Mouse (Mus musculus) left cerebral cortex, adult 11 months (tissue): Measurements from ENCODE around the gene 2010003K11Rik.

Experiments
- DNase-seq: peaks from one replicate; pipeline ENCODE4 v3.0.0; 2022; ENCODE audit warnings: low spot score

The 2010003K11Rik gene

DNA sequence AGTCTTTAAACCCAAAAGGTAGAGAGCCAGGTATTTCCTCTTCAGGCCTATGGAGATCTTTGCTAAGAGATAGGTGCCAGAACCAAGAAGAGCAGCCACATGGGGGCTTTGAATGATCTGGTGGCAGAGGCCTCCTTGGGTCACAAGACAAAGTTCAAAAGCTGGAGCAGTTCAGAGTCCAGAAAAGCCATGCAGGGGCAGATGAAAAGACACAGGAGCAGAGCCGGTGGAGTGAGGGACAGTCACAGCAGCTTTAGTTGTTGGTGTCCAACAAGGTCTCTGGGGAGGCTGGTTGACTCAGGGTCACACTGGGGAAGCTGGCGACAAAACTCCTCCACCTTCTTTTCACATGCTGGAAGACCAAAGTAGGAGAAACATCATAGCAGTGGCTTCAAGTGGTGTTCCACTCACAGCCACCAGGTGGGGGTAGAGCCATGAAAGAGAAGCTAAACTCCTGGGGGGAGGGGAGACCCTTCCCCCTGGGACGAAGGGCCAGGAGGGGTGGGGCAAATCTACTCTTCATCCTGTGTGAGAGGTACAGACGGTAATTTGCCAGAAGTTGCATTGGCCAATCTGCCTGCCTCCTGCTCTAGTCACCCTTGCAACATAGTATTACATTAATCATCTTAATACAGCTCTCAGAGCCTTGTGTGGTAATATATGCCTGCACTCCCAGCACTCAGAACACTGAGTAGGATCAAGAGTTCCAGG, 965 bp downstream of the 2010003K11Rik start:
- no peak for DNase-seq

DNA sequence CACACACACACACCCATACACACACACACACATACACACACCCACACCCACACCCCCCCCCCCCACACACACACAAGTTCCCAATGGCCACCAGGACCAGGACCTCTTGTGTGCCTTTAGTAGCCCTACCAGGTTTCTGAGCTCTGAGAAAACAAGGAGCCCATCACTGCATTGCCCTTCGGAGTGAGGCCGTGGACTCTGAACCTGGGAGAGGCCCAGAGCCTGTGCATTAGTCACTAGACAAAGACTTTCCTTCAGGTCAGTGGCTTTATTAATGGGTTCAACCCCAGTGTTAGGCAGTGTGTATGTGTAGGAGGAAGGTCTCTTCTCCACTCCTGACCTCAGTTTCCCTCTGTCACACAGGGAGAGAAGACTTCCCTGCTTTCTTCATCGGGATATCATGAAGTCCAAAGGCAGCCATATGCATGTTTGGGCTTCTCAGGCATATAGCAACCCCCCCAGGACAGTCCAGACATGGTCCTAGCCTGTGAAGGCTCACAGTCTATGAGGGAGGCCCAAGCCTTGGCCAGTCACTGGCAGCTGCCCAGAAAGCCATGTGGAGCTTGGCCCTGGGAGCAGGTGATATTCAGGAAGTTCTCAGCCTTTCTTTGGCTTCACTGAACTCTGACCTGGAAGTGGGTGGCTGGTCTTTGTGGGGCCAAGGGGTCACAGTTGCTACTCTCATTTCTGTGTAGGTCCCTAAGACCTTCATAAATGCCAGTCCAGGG, 1.7 kb downstream of the 2010003K11Rik start:
- DNase-seq, result no peak

- no peak for DNase-seq
Measured at GRCm38 (mm10) chr19:4495814-4496213, 2.6 kb downstream of the 2010003K11Rik start.

DNA sequence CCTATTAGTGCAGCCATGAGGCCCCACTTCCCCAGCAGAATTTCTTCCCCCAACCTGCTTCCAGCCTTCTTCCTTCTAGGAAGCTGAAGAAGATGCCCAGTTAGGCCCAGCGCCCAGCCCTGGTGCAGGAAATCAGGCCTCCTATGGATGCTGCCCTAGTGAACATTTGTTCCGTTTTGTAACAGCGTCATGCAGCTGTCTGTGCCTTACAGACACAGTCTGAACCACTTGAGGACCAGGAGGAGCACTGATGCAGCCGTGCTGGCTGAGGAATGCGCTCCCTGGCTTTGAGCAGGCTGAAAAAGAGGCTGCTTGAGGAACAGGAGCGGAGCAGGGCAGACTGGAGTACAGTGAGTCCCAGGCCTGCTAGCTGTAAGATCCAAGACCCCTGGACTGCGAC, 3.7 kb downstream of the 2010003K11Rik start:
- DNase-seq, result no peak

DNA sequence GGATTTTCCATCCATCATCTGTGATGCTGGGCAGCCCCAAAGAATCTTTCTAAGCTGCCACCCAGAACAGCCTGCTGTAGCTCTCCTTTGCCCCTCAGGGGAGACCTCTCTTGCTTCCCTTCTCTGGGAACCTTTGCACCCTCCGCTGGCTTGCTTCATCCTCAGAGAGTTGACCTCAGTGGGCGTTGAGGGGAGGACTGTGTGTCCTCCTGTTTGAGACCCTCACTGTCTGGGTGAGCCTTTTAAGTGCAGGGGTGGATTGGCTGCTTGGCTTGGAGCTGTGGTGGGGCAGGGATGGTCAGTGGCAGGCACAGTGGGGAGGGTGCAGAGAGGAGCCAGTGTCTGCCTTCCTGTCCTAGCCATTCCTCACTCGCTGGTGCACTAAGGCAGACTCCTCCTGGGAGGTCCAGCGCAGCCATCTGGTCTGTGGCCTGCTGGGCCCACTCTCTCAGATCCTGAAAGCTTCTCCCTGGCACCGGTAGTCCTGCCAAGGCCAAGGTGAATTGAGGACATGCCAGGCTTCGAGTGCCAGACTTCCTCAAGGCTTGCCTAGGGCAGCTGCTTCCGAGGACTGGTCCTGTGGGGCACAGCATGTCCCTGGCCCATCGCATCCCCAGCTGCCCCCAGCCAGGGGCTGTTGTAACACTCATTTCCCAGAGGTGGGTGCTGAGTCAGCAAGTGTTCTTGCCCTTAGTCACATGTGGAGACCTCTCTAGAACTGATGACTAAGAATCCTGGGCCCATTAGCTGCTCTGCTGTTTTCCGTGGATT, 5.7 kb downstream of the 2010003K11Rik start:
- no peak for DNase-seq

GRCm38 (mm10) chr19:4491080-4491695, 7.2 kb downstream of the 2010003K11Rik start:
- no peak for DNase-seq

GRCm38 (mm10) chr19:4487877-4488276, 10.5 kb downstream of the 2010003K11Rik start:
- DNase-seq, result no peak

- no peak for DNase-seq
Measured at GRCm38 (mm10) chr19:4485006-4485405, 13.4 kb downstream of the 2010003K11Rik start.

DNA sequence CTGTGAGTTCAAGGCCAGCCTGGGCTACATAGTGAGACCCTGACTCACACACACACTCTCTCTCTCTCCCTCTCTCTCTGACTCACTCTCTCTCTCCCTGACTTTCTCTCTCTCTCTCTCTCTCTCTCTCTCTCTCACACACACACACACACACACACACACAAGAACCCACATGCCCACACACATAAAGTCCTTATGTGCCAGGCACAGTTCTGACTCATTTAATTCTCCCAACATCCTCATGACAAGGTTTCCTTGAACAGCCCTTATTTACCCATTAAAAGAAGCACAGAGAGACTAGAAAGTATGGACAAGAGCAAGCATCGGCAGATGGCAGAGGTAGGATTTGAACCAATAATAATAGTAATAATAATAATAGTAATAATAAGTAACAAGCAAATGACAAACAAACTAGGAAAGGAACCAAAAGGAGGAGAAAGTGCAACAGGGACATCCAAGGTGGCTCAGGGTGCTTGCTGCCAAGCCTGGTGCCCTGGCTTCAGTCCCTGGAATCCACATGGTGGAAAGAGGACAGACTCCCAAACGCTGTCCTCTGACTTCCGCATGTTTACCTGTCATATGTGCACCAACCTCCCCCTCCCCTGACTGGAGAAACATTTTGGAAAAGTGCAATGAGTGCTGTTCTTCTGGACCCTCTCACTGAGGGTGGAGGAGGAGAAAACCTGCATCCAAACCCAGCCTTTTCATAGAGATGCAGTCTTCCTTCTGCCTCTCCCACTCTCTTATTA, 16.1 kb downstream of the 2010003K11Rik start:
- no peak for DNase-seq

- DNase-seq, result peak; percentile 44
Measured at GRCm38 (mm10) chr19:4481326-4481725, 17.1 kb downstream of the 2010003K11Rik start.

GRCm38 (mm10) chr19:4480041-4480440, 18.3 kb downstream of the 2010003K11Rik start:
- DNase-seq, result no peak

GRCm38 (mm10) chr19:4478190-4478516, 20.2 kb downstream of the 2010003K11Rik start:
- no peak for DNase-seq

DNA sequence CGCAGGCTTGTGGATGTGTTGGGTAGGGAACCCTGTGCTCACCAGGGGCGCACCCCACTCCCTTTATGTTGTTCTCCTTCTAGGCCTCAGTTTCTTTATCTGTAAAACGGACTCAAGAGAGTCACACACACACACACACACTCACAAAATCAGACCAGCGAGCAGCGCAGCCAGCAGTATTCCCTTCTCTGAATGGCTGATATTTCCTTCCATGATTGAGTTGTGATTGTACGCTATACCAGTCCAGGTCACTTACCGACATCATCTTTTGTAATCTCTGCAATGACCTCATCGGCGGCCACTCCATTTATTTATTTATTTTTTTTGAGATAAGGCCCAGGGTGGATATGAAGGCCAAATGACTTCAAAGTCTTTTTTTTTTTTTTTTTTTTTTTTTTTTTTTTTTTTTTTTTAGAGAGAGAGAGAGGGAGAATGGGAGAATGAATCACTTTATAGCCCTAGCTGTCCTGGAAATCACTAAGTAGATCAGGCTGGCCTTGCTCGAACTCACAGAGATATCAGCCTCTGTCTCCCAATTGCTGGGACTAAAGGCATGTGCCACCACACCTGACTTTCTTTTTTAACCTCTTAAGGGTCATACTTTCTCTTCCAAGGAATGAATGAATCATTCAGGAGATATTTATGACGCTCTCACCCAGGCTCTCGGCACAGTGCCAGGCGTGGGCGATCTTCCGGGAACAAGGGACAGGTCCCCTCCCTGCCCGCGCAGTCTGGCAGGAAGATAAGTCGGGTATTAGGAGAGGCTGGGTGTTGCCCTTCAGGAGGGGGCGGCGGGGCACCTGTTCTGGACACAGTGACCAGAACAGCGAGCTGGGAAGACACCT, 20.8 kb downstream of the 2010003K11Rik start, which contains the start of gene Syt12:
TSS of gene Syt12 (minus strand) at position 103 of the 845 bp plus-strand sequence.
- DNase-seq, result no peak

DNA sequence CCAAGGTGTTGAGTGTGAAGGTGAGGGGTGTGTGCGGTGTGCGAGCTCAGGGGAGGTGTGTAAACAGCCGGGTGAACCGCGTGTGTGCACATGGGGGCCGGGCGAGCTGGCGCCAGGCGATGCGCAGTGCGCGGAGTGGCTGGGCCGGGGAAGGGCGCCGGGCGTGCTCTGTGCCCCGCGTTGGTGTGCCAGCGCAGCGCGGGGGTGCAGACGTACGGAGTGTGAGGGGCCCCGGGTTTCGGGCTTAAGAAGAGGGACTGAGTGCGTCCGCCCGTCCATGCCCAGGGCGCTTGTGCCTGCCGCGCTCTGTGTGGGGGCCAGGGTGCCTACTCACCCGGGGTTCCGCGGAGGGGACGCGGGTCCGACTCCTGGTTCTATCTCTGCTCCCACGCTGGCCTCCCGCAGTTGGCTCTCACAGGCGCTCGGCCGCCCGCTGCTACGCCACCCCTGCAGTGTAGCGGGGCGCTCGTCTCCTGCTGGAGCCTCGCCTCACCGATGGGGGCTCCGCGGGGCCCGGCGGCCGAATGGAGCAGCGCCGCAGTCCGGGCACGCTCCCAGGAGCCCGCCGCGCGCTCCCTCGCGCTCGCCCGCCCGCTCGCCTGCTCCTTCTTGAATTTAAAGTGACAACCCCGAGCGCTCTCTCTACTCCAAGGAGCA, 21.7 kb downstream of the 2010003K11Rik start:
- DNase-seq, result no peak

- DNase-seq, result no peak
Measured at GRCm38 (mm10) chr19:4475224-4475925, 23.0 kb downstream of the 2010003K11Rik start.

- no peak for DNase-seq
Measured at GRCm38 (mm10) chr19:4474739-4475138, 23.6 kb downstream of the 2010003K11Rik start.

DNA sequence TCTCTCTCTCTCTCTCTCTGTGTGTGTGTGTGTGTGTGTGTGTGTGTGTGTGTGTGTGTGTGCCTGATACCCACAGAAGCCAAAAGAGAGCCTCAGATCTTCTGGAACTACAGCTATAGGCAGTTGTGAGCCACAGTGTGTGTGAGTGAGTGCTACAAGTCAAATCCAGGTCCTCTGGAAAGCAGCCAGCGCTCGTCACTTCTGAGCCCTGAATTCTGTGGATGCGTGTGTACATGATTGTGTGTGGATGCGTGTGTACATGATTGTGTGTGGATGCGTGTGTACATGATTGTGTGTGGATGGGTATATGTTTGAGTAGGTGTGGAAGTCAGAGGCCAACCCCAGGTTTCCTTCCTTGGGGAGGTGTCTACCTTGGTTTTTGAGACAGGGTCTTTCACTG, 24.8 kb downstream of the 2010003K11Rik start:
- no peak for DNase-seq

- DNase-seq, result no peak
Measured at GRCm38 (mm10) chr19:4468363-4468762, 30.0 kb downstream of the 2010003K11Rik start.

- DNase-seq, result no peak
Measured at GRCm38 (mm10) chr19:4464666-4465065, 33.7 kb downstream of the 2010003K11Rik start.

GRCm38 (mm10) chr19:4461981-4462380, 36.4 kb downstream of the 2010003K11Rik start:
- DNase-seq, result no peak
